Mouse (Mus musculus) heart, embryonic 11.5 days (tissue): ENCODE results near the gene Uqcc1. TPM values are rescaled to one million over a fixed set of nuclear protein-coding genes. Genes with fewer than 3 reads are reported as not detected.

Source experiments
- ATAC-seq: fragments of 200-750 bp; cut with Nextera tagmentation; replicated peaks from 2 replicates; pipeline ENCODE4 v1.8.0; 2017; ENCODE audit warnings: moderate library complexity; ENCODE audit not compliant: insufficient number of reproducible peaks, low FRiP score, low TSS enrichment
- H3K27ac ChIP-seq: fragments of 300-500 bp; sonication (generic); 2 replicates; pipeline ENCODE4 v1.5.1; 2014; ENCODE audit warnings: mild to moderate bottlenecking, low read depth, low read length
- H3K27me3 ChIP-seq: fragments of 300-500 bp; sonication (generic); 2 replicates; pipeline ENCODE4 v1.6.1; 2014; ENCODE audit warnings: mild to moderate bottlenecking, low read length, mixed read lengths; ENCODE audit not compliant: control insufficient read depth, insufficient read depth
- H3K36me3 ChIP-seq: fragments of 300-500 bp; sonication (generic); 2 replicates; pipeline ENCODE4 v1.6.1; 2014; ENCODE audit warnings: mild to moderate bottlenecking, low read length, moderate library complexity, mixed read lengths; ENCODE audit not compliant: control insufficient read depth, insufficient read depth
- H3K4me1 ChIP-seq: fragments of 300-500 bp; sonication (generic); 2 replicates; pipeline ENCODE4 v1.6.1; 2014; ENCODE audit warnings: low read length; ENCODE audit not compliant: control insufficient read depth, insufficient read depth
- H3K4me2 ChIP-seq: fragments of 300-500 bp; sonication (generic); 2 replicates; pipeline ENCODE4 v1.6.1; 2014; ENCODE audit warnings: mild to moderate bottlenecking, moderate library complexity
- H3K4me3 ChIP-seq: fragments of 300-500 bp; sonication (generic); 2 replicates; pipeline ENCODE4 v1.5.1; 2014; ENCODE audit warnings: low read depth, low read length
- H3K9ac ChIP-seq: fragments of 300-500 bp; sonication (generic); 2 replicates; pipeline ENCODE4 v1.6.1; 2014; ENCODE audit warnings: mild to moderate bottlenecking, low read depth, low read length, moderate library complexity
- H3K9me3 ChIP-seq: fragments of 300-500 bp; sonication (generic); replicated peaks from 2 replicates; pipeline ENCODE4 v1.6.1; 2016; ENCODE audit warnings: low read length; ENCODE audit not compliant: control insufficient read depth
- WGBS: fragments of 180-500 bp; shearing (Covaris S2); extraction: QIAGEN DNeasy Blood & Tissue Kit; methylation state at CpG from one replicate; pipeline ENCODE4 v1.1.7; 2014; ENCODE audit not compliant: insufficient replicate concordance; 5-methylcytosine and 5-hydroxymethylcytosine counted together
- polyA plus RNA-seq: library from polyadenylated mRNA; unstranded; fragments of >200 nt; fragmentation: Nextera tagmentation; extraction: Ambion mirVana; gene quantifications from 2 replicates; pipeline ENCODE4 v1.2.1, GENCODE M21; 2014

The Uqcc1 gene
- polyA plus RNA-seq, 1 experiment from 2014 or later: 86.7 TPM

GRCm38 (mm10) chr2:155914684-155915083 is 15.4 kb downstream of the Uqcc1 start:
- Histone ChIP-seq H3K9me3 (no peaks in the 10 kb centered on the region), H3K27me3 (no peaks in the 10 kb centered on the region), H3K36me3 (peaks cover 23% of the 10 kb centered on the region), H3K4me2 (no peak overlapping the region), H3K27ac (no peak overlapping the region), H3K9ac (no peak overlapping the region), H3K4me3 (no peak overlapping the region), H3K4me1 (no peaks in the 10 kb centered on the region)
- WGBS: 88% methylated on average over 6 of the region's 6 CpGs
- ATAC-seq: no peak

- 84% methylated on average over 6 of the region's 6 CpGs for WGBS
- ATAC-seq: no peak
- peaks cover 3% of the 10 kb centered on the region; the same call in 1 of the 2 replicates for H3K36me3 ChIP-seq
These were observed 26.5 kb downstream of the Uqcc1 start for GRCm38 (mm10) chr2:155903632-155904008.

GRCm38 (mm10) chr2:155902989-155903631 is 27.0 kb downstream of the Uqcc1 start:
- H3K4me1 ChIP-seq: no peaks in the 10 kb centered on the region
- H3K36me3 ChIP-seq: peaks cover 3% of the 10 kb centered on the region; the same call in 1 of the 2 replicates
- H3K27me3 ChIP-seq: no peaks in the 10 kb centered on the region
- no peak overlapping the region for H3K9ac ChIP-seq
- H3K9me3 ChIP-seq: no peaks in the 10 kb centered on the region
- no peak overlapping the region for H3K4me3 ChIP-seq
- ATAC-seq: no peak
- H3K27ac ChIP-seq: no peak overlapping the region
- no peak overlapping the region for H3K4me2 ChIP-seq
- WGBS: 80% methylated on average over 16 of the region's 16 CpGs

More at GRCm38 (mm10) chr2:155903632-155904008, 26.5 kb downstream of the Uqcc1 start:
- Histone ChIP-seq H3K4me3 (no peak overlapping the region), H3K4me1 (no peaks in the 10 kb centered on the region), H3K27ac (no peak overlapping the region), H3K27me3 (no peaks in the 10 kb centered on the region), H3K4me2 (no peak overlapping the region), H3K9me3 (no peaks in the 10 kb centered on the region), H3K9ac (no peak overlapping the region)

GRCm38 (mm10) chr2:155895046-155895735 is 34.9 kb downstream of the Uqcc1 start:
- Histone ChIP-seq H3K9ac (no peak overlapping the region), H3K36me3 (peaks cover 5% of the 10 kb centered on the region), H3K27ac (no peak overlapping the region), H3K27me3 (no peaks in the 10 kb centered on the region), H3K9me3 (no peaks in the 10 kb centered on the region), H3K4me1 (no peaks in the 10 kb centered on the region), H3K4me3 (no peak overlapping the region), H3K4me2 (no peak overlapping the region)
- no peak for ATAC-seq
- 85% methylated on average over 16 of the region's 16 CpGs for WGBS

- no peaks in the 10 kb centered on the region for H3K9me3 ChIP-seq
- no peak for ATAC-seq
- no peak overlapping the region for H3K4me3 ChIP-seq
- no peak overlapping the region for H3K4me2 ChIP-seq
- H3K4me1 ChIP-seq: no peaks in the 10 kb centered on the region
- 92% methylated on average over 13 of the region's 13 CpGs for WGBS
- no peak overlapping the region for H3K9ac ChIP-seq
- H3K27me3 ChIP-seq: no peaks in the 10 kb centered on the region
- H3K27ac ChIP-seq: no peak overlapping the region
- peaks cover 5% of the 10 kb centered on the region for H3K36me3 ChIP-seq
These were observed 35.6 kb downstream of the Uqcc1 start for GRCm38 (mm10) chr2:155894307-155895045.

- Histone ChIP-seq H3K36me3 (0 out of 2 replicates have a peak, but pooled peaks cover 3% of the 10 kb centered on the region), H3K4me1 (no peaks in the 10 kb centered on the region), H3K9me3 (no peaks in the 10 kb centered on the region), H3K4me2 (no peak overlapping the region), H3K4me3 (no peak overlapping the region), H3K27ac (no peak overlapping the region), H3K27me3 (no peaks in the 10 kb centered on the region), H3K9ac (no peak overlapping the region)
- no peak for ATAC-seq
- 91% methylated on average over 12 of the region's 12 CpGs for WGBS
These were observed 43.3 kb downstream of the Uqcc1 start for GRCm38 (mm10) chr2:155886776-155887175.

GRCm38 (mm10) chr2:155885271-155885697 is 44.8 kb downstream of the Uqcc1 start:
- no peaks in the 10 kb centered on the region for H3K4me1 ChIP-seq
- H3K36me3 ChIP-seq: 0 out of 2 replicates have a peak, but pooled peaks cover 3% of the 10 kb centered on the region
- H3K27ac ChIP-seq: no peak overlapping the region
- H3K9me3 ChIP-seq: no peaks in the 10 kb centered on the region
- no peak overlapping the region for H3K4me2 ChIP-seq
- H3K9ac ChIP-seq: no peak overlapping the region
- WGBS: 78% methylated on average over 10 of the region's 10 CpGs
- H3K27me3 ChIP-seq: no peaks in the 10 kb centered on the region
- H3K4me3 ChIP-seq: no peak overlapping the region
- no peak for ATAC-seq

- H3K4me2 ChIP-seq: no peak overlapping the region
- H3K27me3 ChIP-seq: no peaks in the 10 kb centered on the region
- H3K27ac ChIP-seq: no peak overlapping the region
- WGBS: 74% methylated on average over 3 of the region's 3 CpGs
- no peak overlapping the region for H3K9ac ChIP-seq
- no peak for ATAC-seq
- no peaks in the 10 kb centered on the region for H3K4me1 ChIP-seq
- H3K4me3 ChIP-seq: no peak overlapping the region
- H3K9me3 ChIP-seq: no peaks in the 10 kb centered on the region
- no peaks in the 10 kb centered on the region for H3K36me3 ChIP-seq
These were observed 48.0 kb downstream of the Uqcc1 start for GRCm38 (mm10) chr2:155882087-155882486.
